Mouse (Mus musculus): ENCODE results near the gene Ap2a1.
"Not testable (repeated sequence)": the region's sequence is repeated elsewhere in the genome, so short reads cannot be mapped to it uniquely, and the experiment has no call there.

The Ap2a1 gene

DNA sequence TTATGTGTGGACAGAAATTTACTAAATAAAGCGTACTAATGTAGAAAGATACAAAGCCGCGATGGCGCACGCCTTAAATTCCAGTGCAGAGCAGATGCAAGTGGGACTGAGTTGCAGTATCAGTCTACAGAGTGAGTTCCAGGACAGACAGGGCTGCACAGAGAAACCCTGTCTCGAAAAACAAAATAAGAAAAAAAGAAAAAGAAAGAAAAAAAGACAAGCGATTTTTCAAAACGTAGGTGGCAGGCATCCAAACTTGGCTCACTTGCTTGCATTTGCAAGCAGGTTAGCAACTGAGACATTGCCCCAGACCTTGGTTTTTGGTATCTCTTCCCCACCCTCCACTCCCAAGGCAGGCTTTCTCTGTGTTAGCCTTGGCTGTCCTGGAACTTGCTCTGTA lies 36.1 kb downstream of the Ap2a1 start:
- no peak for DNase-seq

DNA sequence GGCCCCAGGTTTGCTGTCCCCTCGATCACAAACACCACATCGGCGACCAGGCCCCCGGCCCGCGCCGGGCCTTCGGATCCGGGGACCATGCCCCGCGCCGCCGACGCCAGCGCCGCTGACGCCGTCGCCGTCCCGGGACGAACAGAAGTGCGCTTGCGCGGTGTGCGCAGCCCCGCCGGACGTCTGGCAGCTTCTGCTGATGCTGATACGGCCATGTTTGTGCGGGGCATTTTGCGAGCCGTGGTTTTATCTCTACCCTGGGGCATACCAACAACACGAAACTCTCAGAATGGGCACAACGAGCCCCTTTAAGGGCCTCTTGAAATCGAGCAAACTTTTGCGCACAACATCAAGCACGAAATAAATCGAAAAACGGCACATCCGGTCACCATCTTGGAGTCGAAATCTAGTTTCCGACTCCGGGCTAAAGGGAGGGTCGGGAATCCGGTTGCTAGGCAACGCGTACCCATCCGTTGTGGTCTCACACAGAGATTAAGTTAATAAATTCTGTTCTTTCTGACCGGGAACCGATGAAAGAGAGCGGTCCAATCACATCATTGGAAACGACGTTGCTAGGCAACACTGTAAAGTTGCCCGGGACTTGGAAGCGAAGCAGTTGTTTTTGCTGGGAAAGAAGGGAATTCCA lies 36.9 kb downstream of the Ap2a1 start, which contains the start of gene Med25:
Gene Med25, minus strand, starts transcription at position 437 of the 646 bp plus-strand sequence.
- DNase-seq, result peak; percentile 94

DNA sequence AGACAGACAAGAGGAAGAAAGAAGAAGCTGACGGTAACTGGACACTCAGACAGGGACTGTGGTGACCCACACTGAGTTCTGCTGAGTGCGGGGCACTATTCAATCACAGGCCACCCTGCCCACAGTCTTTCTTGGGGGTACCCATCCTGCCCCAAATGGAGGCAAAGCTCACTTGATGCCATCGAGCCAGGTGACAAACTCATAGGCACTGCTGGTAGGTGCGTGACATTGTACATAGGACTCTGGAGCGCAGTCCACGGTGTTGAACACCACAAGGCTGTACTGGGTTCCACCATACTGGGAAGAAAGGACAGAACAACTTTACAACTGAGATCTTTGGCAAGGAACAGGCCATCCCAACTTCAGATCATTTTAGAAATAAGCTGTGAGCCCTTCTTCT lies 37.7 kb downstream of the Ap2a1 start:
- DNase-seq, result no peak

DNA sequence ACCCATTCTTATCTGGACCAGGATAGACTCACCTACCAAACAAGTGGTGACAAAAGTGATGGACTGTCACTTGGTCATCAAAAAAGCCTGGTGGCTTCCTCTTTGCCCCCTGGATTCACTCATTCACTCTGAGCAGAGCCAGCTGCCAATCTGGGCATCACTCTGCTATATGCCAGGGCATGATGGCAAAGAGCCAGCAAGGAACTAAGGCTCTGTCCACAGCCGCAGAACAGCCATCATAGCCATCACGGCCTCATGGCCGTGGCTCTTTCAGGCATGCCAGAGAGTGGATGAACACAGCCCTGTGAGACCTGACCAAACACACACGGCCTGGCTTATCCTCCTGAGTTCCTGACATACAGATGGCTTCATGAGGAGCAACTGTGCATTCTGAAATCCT lies 38.6 kb downstream of the Ap2a1 start:
- DNase-seq, result no peak

DNA sequence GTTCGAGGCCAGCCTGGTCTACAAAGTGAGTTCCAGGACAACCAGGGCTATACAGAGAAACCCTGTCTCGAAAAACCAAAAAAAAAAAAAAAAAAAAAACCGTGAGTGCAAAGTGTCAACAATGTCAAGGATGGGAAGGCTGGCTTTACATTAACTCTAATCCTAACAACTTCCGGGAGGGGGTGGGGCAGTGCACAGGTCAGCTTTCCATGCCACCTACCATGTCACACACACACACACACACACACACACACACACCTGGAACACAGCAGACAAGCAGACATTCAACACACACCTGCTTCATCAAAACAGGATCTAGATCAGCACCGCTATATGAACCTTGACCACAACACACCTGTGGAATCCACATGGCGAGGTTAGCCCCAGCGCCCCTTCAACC lies 39.1 kb downstream of the Ap2a1 start:
- DNase-seq, result no peak

DNA sequence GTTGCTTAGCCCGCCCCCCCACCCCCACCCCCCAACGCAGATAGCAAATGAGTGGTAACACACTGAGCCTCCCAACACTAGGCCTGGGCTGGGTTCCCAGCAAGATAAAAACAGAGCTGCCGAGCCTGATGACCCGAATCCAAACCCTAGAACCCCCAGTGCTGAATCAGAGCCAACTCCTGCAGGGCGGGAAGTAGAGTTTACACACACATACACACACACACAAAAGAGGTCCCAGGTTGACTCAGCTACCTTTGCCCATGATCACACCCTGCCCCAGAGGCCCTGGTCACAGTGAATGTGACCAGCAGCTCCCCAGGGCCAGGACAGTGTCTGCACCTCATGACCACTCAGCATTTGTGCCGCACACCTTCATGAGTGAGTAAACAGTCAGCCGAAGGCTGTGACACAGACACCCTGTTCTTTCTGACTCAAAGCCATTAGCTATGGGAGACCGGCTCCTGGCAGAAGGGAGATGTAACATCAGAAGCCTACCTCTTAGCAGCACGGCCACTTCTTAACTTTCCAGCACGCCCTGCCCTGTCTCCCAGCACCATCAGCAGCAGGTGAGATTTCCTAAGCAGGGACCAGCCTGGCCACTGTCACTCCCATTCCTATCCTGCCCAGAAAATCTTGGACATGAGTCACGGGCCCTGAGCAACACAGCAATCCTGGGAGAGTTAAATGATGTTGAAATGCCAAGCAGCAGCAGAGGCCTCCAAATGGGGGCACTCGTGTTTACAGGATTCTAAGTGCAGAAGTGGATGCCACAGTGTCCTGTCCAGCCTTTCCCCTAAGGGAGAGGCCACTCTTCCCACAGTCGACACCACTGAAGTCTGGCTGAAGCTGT lies 40.8 kb downstream of the Ap2a1 start:
- no peak for DNase-seq

DNA sequence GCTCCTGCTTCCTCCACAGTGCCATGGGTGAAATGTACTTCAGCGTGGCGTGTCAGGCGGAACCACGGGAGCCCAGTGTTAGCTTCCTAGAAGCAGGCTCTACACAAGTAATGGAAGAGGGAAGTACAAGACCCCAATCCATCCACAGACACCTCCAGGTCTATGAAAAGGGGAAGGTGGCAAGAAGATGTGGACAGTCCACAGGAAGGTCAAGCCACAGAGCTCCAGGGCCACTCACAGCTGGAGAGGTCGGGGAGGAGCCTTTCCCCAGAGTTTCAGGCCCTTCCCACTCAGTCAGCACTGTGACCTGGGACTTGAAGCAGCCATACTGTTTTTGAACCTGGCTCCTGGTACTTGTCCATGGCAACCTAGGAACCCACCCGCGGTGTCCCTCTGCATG lies 42.3 kb downstream of the Ap2a1 start:
- DNase-seq, result no peak

DNA sequence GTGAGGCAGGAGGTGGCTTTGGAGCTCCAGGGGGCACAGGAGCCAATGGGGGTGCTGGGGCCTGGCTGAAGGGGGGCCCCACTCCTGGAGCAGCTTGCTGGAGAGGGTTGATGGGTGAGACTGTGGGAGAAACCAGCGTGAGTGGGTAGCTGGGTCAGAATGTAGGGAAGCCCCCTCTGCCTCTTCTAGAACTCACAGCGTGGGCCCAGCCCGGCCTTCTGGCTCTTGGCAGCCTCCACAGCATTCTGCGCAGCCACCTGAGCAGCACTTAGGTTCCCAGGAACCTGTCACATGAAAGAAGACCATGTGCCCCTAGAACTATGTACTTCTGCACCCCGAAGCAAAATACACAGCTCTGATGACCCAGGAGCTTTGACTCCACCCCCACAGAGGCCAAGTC lies 44.7 kb downstream of the Ap2a1 start:
- DNase-seq, result no peak

DNA sequence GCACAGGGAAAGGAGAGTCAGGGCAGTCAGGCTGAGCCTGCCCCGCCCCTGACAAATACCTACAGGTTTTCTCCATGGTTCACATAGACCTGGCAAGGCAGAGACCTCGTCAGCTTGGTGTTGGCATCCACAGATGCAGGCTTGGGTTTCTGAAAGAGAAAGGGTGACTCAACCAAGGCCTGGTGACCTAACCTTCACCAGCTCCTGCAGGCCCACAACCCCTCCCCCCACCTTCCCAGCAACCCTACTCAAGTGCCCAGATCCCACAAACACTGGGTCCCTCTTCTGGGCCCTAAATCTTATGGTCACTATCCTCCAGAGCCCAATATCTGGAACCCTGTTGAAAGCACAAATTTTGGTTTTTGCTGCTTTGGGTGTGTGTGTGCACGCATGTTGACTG lies 46.3 kb downstream of the Ap2a1 start:
- no peak for DNase-seq

DNA sequence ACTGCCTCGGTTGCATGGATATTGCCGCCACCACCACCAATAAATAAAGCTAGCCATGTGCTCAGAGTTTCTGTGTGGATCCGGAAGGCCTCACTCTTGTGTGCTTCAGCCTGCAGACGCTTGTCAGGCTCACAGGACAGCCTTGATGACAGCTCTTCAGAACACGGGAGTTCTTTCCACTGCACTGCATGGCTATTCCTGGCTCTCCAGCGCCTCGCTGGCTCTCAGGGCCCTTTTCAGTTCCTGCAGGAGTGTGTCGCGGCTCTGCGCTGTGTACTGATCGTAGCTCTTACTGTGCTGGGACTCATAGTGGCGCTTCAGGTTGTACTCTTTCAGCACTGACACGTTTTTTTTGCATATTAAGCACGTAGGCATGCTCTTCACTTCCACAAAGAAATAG lies 51.5 kb downstream of the Ap2a1 start:
- DNase-seq, result no peak

DNA sequence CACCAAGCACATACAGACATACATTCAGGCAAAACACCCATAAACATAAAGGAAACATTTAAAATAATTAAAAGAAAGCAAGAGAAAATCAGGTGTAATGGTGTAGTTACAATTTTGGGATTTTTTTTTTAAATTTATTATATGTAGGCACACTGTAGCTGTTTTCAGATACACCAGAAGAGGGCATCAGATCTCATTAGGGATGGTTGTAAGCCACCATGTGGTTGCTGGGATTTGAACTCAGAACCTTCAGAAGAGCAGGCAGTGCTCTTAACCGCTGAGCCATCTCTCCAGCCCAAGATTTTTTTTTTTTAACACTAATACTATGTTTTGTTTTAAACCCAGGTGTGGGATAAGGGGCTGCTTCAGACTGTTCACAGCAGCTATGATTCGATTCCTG lies 57.5 kb downstream of the Ap2a1 start:
- not testable (repeated sequence) for DNase-seq

DNA sequence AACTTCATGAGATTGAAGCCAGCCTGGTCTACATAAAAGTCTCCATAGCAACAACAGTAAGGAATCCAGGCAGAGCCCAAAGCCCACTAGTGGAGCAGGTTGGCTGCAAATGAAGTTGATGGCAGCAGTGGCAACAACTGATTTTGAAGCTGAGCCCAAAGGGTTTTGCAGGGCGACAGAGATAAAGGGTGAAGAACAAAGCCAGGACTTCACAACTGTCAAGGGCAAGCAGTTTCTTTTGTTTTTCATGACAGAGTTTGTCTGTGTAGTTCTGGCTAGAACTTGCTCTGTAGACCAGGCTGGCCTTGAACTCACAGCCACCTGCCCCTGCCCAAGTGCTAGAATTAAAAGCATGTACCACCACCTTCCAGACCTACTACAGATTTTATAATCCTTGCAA lies 58.1 kb downstream of the Ap2a1 start:
- no peak for DNase-seq

DNA sequence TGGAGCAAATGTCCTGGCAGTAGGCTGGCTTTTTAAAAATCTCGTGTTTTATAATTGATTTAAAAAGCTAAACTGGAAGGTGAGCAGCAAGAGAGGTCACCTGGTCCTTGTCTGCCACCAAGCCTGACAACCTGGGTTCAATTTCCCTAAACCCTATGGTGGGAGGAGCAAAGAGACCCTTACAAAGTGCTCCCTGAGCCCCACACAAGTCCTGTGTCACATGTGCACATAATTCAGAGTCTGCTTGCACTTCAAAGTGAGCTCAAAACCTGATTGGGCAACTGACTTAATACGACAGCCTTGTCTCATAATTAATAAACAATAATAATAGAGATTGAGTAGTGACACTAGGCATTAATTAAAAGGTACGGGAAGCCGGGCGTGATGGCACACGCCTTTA lies 58.7 kb downstream of the Ap2a1 start:
- DNase-seq, result no peak

DNA sequence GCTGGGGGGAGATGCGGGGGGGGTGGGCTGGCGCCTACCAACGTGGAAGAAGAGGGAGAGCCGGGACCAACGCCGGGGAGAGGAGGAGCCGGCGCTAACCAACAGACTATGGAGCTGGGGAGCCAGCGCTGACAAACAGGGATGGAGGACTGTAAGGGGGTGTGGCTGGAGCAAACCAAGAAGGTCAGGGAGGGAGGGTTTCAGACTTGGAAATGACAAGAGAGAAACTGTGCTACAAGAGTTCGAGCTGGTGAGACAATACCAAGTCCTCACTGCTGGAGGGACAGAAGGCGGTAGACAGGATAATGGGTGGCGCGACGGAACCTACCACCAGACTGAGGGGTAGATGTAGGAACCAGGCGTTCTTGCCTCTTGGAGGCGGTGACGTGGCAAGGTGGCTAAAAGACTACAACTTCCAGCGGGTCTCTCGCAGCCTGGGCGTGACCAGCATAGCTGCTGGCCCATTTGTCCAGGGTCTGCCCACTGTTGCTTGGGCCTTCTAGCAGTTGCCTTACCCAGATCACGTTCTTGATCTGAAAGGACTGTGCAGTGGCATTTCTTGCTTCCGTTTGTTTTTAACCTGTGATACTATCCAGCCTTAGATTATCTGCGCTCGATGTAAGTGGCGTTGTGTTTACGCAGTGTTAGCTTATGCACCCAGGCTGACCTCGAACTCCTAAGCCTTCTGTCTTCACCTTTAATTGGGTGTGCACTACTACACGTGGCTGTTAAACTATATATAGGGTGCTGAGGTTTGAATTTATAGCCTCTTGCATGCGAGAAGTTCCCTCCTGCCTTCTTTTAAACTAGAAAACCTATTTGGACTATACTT lies 59.4 kb downstream of the Ap2a1 start, which contains the start of gene Ptov1:
Gene Ptov1, minus strand, starts transcription at position 92 of the 832 bp plus-strand sequence.
- DNase-seq, result peak; percentile 98

DNA sequence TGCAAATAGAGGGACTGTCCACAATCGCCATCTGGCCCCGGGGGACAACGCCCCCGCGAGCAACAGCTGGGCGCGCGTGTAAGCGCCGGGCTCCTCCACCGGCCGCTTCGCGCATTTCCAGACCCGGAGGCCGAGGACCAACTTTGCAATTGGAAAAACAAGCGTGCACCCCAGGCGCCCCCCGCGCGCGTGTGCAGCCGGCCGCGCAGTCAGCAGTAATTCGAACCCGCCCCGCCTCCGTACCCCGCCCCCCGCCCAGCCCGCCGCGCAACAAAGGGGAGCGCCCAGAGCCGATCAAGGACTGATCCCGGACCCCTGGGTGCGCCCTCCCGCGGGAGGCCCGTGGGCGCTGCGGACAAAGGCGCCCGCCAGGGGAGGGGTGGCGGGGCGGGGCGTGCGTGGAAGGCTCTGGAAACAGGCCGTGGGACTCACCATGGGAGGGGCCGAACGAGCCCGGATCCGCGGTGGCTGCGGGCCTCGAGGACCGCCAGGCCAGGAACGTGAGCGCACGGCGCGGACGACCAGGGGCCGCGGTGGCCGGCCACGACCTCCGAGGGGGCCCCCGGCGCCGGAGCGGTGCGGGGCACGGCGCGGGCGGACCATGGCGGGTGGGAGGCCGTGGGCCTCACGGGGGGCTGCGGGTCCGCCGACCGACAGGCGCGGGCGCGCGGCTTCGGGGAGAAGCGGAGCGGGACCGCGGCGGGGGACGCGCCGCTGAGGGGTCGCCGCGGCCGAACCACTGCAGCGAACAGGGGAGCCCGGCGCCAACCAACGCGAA lies 60.2 kb downstream of the Ap2a1 start:
- DNase-seq, result peak; percentile 64

DNA sequence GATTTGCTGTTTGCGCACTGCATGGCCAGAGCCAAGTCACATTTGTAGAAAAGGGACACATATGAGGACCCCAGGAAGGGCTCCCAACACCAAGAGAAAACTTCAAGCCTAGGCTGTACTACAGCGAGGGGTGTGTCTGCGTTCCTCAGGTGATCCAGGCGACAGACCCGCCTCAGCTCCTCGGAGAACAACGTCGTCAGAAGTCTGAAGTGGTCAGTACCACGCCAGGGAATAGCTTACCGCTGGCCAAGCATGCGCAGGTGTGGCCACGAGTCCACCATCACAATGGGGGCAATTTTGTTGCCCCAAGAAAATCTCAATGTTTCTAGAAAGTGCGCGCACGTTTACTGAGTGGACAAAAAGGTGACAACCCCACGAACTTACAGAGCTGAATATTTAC lies 60.8 kb downstream of the Ap2a1 start:
- DNase-seq, result no peak

DNA sequence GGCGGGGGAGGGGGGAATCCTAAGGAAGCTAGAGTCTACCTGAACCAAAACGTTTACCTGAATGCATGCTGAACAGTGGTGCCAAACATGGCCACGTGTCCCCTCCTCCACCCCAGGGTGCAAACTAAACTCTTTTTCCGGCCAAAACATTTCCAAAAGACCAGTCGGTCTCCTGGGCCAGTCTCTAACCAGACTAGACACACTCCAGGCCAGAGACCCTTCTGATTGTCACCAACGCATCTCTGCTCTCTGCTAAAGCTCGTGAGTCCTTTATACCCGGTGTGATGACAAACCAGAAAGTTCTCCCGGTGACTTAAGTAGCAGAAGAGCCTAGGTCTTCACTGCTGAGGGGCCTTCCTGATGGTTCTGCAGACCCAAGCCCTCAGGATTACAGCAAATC lies 61.5 kb downstream of the Ap2a1 start:
- DNase-seq, result no peak

DNA sequence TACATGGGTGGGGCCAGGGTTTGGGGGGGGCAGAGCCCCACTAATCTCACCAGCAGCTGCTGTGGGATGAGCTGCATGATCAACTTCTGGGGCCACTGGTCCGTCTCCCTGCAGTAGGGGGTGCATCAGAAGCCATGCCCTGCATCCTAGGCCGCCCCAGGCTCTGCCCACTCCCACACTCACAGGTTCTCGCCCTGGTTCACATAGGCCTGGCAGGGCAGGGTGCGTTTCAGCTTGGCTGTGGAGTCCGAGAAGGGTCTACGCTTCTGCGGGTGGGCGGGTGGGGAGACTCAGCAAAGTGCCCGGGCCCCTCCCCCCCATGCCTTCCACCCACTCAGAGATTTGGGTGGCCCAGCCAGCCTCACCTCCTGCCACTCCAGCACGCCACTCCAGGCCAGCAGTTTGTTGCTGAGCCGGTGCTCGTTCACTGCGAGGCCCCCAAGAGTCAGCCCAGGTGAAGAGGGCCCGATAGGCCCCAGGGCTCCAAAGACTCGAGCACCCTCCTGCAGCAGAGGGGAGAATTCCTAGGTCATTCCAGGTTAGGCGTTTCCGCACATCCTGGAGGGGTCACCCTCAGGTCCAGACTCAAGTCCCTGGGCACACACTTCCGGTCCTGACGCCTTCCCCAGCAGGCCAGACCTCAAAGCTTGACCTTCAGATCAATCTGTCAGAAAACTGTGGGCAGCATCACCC lies 62.1 kb downstream of the Ap2a1 start:
- DNase-seq, result no peak

DNA sequence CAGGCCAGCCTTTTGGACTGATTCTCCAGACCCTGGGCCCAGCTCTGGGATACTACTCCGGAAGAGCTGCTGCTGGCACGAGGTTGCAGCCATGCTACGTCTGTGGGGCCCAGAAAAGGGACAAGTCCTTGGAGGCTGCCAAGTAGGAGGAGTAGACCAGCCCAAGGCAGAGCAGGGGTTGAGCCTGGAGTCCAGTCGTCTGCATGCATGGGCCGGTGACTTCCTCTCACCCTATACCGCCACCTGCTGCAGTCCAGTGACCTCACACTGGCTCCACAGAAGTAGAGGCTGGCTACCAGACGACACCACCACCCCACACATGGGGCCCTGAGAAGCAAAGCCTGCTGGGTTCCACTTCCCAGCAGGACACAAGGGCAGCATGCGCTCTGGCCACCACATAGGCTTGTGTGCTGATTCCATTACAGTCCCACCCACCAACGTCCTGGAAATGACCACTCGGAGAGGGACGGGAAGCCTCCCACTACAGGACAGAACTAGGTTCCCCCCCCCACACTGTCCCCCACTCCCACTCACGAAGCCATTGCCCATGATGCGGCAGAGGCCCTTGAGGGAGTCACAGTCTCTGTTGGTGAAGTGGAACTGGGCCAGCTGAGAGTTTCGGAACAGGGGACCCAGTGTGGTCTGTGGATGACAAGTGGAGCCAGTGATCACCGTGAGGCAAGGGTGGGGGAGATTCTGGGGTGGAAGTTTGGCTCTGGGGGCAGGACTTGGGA lies 62.9 kb downstream of the Ap2a1 start:
- DNase-seq, result no peak

DNA sequence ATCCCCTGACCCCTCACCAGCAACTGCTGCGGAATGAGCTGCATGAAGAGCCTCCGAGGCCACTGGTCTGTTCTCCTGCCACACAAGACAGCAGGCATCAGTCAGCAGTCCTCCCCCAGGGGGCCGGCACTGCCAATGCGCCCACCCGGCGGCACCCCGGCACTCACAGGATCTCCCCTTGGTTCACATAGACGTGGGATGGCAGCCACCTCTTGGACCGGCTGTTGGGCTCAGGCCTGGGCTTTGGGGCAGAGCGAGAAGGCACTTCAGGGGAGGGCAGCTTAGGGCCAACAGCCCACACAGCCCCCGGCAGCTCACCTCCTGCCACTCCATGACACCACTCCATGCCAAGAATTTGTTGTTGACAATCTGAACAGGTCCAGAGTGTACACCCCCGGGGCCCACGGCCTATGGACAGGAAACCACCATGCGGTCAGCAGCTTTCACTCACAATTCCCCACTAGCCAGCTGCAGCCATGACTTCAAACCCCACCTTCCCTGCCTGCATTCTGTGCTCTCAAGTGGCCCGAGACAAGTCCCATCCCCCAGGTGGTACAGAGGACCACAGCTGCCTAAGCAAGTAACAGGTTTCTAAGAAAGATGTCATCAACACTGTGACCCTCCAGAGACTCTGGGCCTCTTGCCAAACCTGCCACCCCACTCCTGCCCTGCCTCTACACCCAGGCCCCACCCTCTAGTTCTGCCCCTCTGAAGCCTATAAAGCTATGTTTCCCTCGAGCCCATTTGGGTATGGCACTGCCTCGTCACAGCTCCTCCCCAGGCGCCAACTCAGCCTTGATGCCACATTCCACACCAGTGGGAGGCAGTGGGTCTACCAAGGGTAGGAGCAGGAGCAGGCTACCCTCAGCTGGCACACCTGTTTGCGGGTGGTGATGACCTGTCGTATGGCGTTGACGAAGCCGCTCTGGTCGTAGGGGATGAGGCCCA lies 64.4 kb downstream of the Ap2a1 start:
- DNase-seq, result no peak

Measured in right cerebral cortex, adult 18-20 months (tissue).